Mouse (Mus musculus) spleen, embryonic (tissue): ENCODE measurements around the gene Nat8f6.
"Not testable (repeated sequence)": the region's sequence is repeated elsewhere in the genome, so short reads cannot be mapped to it uniquely, and the experiment has no call there.

Experiments
- CTCF ChIA-PET: fragments of 350-600 bp; sonication (Branson Sonifier 250); formaldehyde crosslinking; loops from one replicate; lab custom pipeline; 2022; lab: Charles Lee

Nat8f6 gene

DNA sequence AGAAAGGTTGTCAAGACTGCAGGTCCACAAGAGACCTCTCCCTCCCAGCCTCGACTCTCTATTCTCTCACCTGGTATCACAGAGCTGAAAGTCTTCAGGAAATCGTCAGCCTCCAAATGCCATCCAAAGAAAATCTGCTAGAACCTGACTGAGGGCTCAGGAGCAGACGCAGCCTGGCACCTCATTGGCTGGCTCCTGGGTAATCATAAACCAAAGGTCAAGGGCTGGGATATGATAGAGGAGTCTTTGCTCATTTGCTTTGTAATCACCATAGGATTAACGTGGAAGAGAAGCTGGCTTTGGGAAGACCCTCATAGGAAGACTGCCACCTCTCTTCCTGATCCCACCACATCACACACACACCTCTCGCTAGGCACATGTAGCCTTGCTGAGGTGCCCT, at the start of gene Nat8f6, which contains the start of gene Nat8f5:
Nat8f6 (minus strand) TSS at position 118 of the 400 bp plus-strand sequence.
Nat8f5 (minus strand) TSS at position 136 of the 400 bp plus-strand sequence.
- CTCF ChIA-PET, result no interaction called here

DNA sequence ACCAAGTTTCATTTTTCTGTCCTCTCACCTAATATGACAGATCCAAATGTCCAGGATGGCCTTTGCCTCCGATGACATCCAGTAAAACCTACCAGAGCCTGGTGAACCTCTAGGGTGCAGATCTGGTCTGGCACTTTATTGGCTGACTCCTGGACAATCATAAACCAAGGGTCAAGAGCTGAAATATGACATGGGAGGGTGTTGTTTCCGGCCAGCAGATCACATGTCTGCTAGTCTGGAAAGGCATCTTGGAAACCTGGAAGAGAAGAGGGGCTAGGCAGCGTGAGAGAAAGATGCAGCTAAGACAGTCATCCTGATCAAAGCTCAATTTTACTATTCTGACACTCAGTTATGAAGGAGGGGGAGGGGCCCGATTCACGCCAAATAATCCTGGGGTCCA, 48.3 kb upstream of the Nat8f6 start, which contains the start of gene Nat8f2:
Nat8f2 (minus strand) TSS at position 153 of the 400 bp plus-strand sequence.
- CTCF ChIA-PET, result not testable (repeated sequence)

DNA sequence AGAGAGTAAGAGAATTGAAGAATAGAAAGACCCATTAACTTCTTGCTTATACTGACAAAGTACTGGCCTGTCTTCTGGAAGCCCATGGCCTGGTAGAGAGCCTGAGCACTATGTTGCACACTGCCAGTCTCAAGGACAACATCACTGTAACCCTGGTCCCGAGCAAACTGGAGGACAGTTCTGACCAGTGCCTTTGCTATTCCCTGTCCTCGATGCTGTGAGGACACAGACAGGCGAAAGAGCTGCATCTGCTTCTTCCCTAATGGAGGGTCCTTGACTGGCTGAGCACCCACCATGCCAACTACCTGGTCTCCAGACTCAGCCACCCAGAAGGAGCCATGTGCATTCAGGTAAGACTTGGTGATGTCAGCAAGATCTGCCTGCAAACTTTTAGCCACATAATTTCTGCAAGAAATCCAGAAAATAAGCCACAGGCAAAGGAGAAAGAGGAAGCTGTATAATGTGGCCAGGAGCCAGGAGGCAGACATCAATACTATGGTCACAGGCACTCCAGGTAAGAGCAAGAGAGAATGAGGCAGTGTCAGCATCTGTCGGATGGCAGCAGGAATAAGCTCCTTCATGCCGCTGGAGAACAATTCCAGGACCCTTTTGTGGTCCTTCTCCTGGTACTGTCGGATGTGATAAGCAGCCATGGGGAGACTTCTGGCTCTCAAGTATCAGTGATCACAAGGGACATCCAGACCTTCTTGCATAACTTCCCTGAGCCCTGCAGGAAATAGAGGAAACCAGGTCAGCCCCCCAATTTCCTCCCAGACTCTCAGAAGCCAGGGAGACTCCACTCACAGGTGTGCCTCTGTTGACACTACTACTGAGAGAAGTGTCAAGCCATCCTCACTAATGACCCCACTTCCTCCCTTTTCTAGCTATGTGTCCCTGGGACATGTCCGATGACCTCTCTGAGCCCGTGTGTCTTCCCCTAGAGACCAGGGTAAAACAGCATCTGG, 47.3 kb upstream of the Nat8f6 start:
- CTCF ChIA-PET, result no interaction called here

DNA sequence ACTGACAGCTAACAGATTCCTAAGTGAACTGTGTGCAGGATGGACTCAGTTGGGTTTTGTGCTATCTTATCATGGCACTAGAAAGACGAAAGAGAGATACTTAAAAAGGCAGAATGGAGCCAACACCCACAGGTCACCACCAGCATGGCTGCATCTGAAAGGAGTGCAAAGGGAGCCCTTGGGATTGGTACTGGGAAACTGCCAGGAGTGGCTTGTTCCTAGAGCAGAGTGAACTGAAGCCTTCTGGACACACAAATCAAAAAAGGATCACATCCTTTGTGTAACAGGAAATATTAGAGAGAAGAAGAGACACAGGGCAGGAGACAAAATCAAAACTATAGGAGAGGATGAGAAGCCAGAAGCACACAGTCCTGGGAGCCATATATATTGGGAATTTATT, 46.2 kb upstream of the Nat8f6 start:
- CTCF ChIA-PET, result not testable (repeated sequence)

DNA sequence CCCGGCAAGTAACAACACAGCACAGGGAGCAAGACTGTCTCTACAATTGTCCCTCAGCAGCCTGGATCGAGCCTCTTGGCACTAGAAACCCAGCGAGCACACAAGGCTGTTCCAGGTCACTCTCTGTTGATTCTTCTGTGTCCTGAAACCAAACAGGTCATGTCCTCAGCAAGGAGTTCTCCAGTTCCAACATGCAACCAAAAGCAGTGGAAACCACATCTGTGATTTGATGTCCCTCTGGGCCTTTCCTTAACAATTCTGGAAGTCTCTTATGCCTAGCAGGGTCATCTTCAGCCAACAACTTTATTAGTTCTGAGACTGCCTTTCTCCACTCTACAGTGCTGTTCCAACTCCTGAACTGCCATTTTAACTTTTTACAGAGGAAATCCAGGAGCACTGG, 45.4 kb upstream of the Nat8f6 start:
- CTCF ChIA-PET, result not testable (repeated sequence)

DNA sequence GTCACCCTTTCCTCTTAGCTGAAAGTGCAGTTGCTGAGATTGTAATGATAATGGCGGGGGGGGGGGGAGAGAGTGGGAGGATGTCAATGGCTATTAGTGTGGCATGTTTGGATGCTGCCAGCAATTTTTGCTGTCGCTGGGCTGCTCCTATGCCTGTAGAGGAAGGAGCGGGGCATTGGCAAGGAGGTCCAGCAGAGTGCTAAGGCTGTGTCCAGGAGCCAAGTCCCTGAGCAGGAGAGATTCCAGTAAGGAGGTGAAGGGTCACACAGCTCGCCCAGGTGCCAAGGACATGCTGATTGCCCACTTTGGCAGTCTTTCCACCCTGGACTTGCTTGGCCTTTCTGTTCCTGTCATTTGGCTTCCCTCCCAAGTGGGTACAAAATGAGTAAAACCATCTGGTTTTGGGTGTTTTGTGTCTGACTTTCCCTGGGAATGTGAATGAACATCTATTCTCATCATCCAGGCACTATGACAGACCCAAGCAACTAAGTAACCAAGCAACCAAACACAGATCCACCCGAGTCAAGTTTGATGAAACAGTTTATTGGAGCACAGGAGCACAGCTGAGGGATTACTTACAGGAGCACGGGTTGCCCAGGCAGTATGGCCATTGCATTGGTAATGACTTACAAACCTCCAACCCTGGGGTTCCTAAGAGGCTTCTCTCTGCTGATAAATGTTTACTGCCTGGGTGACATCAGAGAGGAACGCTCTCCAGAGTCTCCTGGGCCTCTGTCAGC, 44.3 kb upstream of the Nat8f6 start:
- CTCF ChIA-PET, result interaction anchor here (0.6 kb wide), 1 partner anchor 1953 kb away, joined by 6 read pairs; no protein-coding TSS in a partner anchor

DNA sequence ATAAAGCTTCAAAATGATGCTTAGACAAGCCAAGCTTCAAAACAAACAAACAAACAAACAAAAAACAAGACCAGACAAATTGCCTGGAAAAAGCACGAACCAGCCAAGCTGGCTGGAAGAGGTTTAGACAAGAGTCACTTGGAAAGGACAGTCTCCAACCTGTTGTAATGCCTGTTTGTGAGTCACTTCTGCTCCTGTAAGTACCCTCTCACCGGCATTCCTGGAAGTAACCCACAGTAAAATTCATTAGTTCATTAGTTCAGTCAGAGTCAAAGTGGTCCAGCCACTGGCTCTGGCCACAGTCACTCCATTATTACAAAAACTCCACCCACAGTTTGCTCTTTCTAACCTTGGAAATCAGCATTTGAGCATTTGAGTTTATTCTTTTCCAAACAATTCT, 43.1 kb upstream of the Nat8f6 start:
- CTCF ChIA-PET, result no interaction called here

DNA sequence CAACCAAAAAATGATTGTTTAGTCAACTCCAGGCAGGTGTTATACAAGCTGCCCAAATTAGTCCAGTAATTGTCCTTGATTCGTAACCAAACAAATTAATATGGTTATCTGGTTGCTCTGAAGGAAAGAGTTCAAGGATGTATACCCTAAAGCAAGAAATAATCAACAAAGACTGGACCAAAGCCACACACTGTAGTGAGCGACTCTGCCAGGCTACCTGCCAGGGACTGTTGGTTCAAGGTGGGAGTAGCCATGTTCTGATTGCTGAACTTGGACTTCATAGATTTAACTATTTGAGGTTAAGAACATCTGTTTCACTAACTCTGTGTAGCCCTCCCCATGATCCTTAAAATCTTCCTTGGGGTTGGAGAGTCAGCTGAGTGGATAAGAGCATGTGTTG, 42.4 kb upstream of the Nat8f6 start:
- CTCF ChIA-PET, result no interaction called here

DNA sequence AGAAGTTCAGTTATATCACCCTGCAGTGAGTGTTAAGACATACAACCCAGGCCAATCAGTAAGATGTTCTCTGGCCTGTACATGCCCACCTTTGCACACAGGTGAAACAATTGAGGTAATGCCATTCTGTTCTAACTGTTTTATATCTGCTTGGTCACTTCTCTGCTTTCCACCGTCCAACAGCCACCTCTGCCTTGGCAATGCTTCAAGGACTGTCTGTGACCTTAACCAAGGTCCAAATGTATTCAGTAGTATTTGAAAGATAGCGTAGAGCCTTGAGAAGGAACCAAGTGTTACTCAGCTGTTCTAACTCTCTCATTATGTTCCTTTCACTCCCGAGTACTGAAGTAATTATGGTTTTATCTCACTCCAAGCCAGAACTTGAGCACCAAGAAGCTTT, 41.8 kb upstream of the Nat8f6 start:
- CTCF ChIA-PET, result no interaction called here

DNA sequence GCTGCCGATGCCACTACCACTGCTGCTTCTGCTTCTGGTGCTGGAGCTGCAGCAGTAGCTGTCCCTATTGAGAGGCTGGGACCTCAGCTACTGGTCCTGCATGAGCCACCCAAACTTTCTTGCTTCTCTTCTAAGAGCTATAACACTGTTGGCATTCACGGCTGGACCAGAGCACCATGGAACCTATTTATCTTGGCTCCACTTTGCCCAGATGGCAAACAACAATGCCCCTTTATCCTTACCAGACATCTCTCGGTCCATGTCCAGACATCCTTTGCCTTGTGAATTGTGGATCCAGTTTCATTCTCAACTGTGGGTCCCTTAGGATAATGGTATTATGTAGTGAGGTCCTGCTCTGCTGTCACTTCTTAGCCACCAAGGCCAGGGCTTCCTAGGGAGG, 40.5 kb upstream of the Nat8f6 start:
- CTCF ChIA-PET, result no interaction called here

DNA sequence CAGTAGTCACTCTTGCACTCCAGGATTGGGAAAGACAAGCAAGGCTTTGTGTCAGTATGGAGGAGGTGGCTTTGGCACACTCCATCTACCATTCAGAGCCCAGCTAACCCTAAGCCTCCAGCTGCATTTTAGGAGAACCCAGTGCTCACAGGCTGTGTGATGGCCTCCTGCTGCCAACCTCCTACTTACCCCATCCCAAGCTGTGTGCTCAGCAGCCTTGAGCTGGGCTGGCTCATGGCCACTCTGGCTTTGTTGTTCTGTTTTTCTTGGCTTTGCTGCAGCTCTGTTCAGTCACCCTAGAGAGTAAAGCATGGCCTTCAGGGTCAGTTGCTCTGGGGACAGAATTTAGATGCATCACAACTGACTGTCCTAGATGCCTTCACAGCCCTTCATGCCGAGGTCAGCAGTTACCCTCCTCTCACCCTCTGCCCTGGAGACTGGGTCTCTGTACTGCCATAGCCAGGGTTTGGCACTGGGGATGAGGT, 35.5 kb upstream of the Nat8f6 start:
- CTCF ChIA-PET, result no interaction called here

DNA sequence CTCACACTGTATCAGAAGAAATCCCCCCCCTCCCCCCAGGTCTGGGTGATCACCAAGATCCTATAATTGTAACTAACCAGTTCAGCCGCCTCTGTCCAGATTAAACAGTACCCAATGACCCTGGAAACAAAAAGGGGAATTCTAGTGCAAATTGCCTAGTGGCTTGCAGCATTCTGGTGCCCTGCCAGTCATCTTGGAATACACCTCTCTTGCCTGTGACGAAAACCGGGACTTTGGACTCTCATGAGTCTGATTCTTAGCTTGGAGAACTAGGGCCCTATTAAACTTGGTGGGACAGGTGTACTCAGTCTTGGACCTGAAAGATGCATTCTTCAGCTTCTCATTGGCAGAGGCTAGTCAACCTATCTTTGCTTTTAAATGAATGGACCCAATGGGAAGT, 32.7 kb upstream of the Nat8f6 start:
- CTCF ChIA-PET, result no interaction called here

DNA sequence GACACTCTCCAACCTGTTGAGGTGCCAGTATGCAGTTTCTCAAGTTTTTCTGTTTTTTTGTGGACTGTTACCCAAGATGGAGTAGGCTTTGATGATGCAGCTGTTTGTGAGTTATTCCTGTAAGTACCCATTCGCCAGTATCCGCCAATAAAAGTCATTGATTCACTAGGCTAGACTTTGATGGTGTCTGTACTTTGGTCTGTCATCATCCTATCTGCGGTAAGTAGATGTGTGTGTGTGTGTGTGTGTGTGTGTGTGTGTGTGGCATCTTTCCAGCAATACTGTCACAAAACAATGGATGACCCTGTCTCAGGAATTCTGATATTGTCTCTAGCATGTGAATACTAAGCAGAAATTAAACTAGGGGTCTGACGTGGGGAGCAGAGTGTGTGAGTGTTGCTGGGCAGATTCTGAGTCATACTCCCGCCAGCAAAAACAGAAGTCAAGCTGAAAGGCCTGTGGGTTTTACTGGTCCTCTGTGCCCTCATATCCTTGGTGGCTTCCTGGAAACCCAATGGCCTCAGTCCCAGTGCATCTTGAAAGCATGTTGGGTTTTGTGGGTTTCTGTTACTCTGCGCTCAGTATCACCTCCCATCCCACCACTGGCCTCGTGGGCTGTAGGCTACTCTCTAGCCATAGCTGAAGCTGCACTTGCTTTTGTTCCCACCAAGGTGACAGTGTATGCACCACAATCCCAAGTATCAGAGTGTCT, 30.5 kb upstream of the Nat8f6 start:
- CTCF ChIA-PET, result no interaction called here

DNA sequence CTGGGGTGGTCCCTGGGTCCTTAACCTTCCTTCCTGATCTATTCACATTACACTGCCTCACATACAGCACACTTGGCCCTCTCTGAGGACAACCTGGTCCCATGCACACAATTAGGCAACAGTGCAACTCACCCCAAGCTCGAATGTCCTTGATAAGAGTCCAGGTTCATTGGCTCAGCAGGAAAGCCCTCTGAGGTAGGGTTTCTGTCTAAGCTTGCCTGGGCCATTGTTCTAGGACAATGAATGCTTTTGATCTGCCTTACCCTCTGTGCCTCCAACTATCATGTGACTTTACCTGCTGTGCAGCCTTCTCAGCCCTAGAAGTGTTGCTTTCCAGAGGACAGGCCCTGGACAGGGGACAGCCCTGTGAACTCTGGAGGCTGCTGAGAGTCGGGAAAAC, 28.5 kb upstream of the Nat8f6 start:
- CTCF ChIA-PET, result no interaction called here

DNA sequence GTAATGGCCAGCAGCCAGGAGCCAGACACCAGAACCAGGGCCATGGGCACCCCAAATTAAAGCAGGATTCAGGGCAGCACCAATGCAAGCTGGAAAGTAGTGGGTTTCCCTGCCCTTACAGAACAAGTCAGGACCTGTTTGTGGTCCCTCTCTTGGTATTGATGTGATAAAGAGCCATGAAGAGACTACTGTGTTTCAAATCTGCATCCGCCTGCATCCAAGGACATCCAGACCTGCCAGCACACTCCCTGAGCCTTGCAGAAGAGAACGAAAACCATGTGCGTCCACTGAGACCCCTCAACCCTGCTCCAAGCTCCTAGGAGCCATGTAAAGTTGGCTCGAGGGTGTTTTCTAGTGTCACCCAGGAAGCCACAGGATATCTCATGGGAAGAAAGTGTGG, 27.4 kb upstream of the Nat8f6 start:
- CTCF ChIA-PET, result no interaction called here

DNA sequence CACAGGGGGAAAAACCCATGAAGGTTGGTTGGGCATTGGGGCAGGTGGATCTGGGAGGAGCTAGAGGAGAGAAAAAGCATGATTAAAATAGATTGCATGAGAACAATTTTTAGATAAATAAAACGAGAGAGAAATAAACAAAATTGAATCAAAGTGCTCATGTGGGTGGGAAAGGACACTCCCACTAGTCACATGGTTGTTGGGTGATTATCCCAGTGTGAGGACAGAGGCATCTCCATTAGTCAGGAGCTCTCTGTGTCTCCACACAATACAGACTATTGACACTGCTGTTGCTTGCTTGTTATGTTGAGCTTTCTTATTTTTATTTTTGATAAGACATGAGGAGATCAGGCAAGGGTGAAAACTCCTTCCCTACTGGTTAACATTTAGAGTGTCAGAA, 26.2 kb upstream of the Nat8f6 start:
- CTCF ChIA-PET, result no interaction called here

DNA sequence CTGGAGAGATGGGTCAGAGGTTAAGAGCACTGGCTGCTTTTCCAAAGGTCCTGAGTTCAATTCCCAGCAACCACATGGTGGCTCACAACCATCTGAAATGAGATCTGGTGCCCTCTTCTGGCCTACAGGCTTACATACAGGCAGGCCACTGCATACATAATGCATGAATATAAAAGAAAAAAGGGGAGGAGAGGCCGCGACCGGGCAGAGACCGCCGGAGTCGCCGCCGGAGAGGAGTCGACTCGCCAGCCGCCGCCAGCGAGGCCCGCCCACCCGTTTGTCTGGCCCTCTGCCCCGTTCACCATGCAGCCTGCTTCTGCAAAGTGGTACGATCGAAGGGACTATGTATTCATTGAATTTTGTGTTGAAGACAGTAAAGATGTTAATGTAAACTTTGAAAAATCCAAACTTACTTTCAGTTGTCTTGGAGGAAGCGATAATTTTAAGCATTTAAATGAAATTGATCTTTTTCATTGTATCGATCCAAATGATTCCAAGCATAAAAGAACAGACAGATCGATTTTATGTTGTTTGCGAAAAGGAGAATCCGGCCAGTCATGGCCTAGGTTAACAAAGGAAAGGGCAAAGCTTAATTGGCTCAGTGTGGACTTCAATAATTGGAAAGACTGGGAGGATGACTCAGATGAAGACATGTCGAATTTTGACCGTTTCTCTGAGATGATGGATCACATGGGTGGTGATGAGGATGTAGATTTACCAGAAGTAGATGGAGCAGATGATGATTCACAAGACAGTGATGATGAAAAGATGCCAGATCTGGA, 23.1 kb upstream of the Nat8f6 start:
- CTCF ChIA-PET, result not testable (repeated sequence)

DNA sequence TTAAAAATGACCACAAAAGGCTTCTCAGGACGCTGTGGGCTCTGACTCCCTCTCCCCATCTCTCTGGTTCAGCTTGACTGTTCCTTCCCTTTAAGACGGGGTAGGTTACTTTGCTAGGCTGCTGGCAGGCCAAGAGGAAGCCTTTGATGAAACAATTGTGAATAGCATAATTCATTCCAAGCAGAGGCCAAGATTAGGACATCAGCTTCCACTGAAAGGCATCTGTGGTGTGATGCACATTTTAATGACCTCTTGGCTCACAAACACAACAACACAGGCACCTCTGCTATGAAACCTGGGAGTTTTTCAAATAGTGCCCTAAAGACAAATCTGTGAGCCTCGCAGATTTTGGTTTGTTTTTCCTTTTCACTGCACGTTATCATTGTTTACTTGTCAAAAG, 19.2 kb upstream of the Nat8f6 start:
- CTCF ChIA-PET, result no interaction called here

DNA sequence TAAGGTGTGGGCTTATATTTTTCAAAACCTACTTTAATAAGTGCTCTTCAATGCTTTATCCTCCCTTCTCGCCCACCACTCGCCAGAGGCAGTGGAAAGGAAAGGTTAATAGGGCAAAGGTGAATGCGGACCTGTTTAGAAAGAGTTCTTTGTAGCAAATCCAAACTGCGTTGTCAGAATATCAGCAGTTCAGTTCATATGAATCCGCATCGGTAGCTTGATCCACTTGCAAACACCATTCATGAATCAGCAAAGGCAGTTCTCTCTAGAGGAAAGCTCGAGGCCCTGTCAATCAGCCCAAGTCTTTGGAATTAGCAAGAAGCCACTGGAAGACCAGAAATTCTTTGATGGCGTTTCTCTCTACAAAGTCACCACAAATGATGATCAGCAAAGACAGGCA, 17.9 kb upstream of the Nat8f6 start:
- CTCF ChIA-PET, result no interaction called here

DNA sequence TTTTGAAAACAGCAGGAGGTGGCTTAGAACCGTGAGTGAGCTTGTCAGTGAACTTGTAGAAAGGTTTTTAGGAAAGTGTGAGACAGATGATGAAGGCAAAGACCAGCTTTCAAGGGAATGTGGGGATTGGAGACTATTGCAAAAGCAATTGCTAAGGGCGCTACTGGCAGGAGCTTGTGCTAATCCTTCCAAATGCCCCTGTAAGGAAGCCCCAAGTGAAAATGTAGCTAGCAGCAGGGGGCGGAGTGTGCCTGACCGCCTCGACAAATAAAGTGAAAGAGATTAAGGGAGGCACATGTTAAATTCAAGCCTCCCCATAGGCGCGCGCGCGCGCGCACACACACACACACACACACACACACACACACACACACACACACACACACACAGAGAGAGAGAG, 16.6 kb upstream of the Nat8f6 start:
- CTCF ChIA-PET, result not testable (repeated sequence)

DNA sequence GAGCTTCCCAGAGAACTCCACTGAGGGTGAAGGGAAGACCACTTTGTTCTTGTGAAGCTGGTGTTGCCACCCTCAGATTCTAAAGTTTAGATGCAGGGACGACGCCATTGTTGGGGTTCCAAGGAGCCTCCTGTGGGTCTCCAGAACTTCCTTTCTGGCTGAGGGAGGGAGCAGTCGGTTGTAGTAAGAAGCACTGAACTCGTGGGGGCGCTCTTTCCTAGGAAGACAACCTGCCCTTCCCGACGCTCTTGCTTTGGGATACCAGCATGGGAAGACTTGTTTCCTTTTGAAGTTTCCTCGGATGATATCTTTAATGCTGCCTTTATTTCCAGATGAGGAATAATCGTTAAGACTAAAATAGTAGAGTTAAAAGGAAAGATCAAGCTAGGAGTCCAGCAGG, 16.1 kb upstream of the Nat8f6 start:
- CTCF ChIA-PET, result not testable (repeated sequence)
